Mouse (Mus musculus): ENCODE data around the gene Lexm.
A peak's percentile ranks its signal among the peaks of the same experiment; 100 is the strongest.

Gene Lexm

DNA sequence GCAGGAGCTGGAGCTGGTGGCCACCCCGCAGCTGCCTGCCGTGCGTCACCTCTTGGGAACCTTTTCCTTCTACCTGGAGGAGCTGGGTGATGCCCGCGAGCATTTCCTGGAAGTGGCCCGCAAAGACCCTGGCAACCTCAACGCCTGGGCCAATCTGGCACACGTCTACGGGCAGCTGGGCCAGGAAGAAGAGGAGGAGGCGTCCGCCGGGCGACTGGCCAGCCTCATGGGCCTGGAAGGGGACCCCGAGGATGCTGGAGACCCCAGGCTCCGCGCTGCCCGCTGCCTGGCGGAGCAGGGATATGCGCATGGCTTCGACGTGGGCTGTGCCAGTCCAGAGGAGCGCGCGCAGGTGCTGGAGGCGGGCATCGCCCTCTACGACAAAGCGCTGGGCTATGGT lies 5.7 kb upstream of the Lexm start:
- no peak for DNase-seq

- no peak for DNase-seq
Observed at GRCm38 (mm10) chr4:106622030-106622493, 5.0 kb upstream of the Lexm start, which contains the start of gene Ttc22. Gene Ttc22, plus strand, starts transcription at chr4:106622432.

DNA sequence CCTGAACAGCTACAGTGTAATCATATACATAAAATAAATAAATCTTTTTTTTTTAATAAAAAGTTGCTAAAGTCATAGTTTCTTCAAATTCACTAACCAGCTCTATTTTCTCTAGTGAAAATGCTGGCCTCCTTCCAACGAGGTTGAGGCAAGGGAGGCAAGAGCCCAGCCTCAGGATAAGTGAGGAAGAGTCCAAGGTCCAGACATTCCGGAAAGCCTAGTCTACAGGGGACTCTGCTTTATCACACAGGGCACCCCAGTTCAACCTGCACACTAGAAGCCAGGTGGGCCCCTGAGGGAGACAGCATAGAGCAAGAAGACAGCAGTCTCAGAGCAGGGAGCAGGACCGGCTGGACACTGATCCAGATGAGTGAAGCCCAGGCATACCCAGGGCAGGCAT lies 4.4 kb upstream of the Lexm start:
- DNase-seq = no peak

DNA sequence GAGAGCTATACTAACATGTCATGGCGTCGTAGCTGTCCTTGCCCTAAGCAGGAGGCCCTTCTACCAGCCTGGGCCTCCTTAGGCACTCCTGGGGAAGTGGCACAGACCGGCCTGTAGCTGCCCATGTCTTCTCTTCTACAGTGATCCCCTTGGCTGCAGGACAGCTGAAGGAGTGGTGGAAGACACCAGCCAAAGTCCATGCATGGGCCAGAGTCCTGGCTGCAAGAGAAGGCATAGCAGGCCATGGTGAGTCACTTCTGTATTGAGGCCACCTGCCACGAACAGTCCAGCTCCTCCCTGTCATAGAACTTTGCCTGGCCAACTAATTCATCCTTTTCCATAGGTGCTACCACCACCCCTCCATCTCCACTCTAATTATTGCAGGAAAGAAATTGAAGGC lies 1.9 kb upstream of the Lexm start:
- DNase-seq = no peak

GRCm38 (mm10) chr4:106615637-106616036 lies 1.4 kb downstream of the Lexm start:
- no peak for DNase-seq

DNA sequence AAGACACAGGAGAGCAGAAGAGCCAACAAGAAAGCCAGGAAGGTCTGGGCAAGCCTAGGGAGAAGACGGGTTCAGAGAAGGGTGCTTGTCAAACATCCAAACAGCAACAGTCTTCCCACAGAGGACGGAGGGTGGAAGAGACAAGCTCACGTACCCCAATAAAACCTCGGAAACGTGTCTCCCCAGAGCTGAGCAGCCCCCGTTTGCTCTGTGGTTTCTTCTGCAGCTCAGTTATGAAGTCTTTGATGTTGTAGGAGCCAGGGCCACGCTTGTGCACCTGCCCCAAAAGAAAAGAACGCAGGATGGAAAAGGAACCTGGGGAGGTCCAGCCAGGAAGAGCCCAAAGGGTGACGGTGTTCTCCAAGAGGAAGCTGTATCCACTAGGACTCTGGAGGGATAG lies 2.2 kb downstream of the Lexm start:
- no peak for DNase-seq

DNA sequence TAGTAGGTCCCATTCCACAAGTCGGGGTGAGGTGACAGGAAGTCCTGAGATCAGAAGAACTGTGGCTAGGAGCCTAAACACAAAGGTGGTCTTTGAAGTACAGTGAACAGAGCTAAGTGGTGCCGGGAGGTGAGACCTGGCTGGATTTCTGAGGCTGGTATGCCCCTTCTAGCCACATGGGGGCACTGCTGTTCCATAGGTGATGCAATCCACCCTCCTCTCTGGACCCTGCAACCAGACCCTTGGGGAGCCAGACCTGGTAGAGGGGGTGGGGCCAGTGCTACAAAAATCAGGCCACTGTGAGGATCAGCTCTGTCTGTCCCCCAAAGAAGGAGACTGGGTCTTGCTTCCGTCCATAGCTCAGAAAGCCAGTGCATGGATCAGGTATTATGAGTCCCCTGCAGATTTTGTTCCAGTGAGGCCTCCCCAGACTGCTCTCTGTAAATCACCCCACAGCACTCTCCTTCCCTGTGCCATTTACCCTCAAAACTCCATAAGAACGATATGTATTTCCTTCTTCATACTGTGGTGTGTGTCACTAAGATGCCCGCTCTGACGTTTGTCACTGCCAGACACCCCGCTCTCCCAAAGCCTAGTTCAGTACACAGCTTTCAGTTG lies 2.8 kb downstream of the Lexm start:
- DNase-seq = peak in 1 of 2 experiments; percentile 39

GRCm38 (mm10) chr4:106613560-106613959 lies 3.5 kb downstream of the Lexm start:
- no peak for DNase-seq

GRCm38 (mm10) chr4:106613105-106613504 lies 3.9 kb downstream of the Lexm start:
- DNase-seq = no peak

DNA sequence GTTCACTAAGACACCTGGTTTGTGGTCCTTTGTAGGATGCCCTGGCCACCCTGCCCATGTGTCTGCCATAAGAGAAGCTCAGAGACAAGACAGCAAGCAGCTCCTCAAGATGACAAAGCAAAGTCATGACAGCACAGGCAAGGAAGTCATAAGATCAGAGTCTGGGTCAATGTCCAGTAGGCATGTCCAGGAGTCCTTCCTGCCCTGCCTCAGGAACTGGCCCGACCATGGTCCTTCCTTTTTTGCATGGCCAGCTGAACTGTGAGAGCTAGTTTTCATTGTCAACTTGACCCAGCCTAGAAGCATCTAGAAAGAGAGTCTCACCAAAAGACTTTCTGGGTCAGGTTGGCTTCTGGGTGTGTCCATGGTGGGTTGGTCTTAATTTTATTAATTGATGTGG lies 9.1 kb downstream of the Lexm start:
- DNase-seq = no peak

- no peak for DNase-seq
Observed at GRCm38 (mm10) chr4:106606639-106607554, 10.1 kb downstream of the Lexm start.

- DNase-seq = no peak
Observed at GRCm38 (mm10) chr4:106600770-106601169, 16.3 kb downstream of the Lexm start.

- no peak for DNase-seq
Observed at GRCm38 (mm10) chr4:106599415-106599814, 17.6 kb downstream of the Lexm start.

DNA sequence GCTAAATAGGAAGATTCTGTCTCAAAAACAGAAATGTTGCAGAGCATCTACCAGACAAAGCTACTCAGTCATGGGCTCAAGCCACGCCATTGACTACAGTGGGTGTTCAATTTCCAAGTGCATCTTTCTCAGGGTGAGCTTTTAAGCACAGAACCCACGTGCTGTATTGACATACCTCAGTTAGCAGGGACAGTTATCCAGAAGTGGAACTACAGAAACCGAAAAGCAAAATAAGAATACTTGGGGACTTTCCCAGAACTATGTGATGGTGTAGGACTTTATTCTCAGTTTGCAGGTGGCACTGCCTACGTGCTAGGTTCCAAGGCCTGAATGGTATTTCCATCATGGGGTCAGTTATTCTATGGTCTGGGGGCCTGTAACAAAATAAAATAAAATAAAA lies 19.3 kb downstream of the Lexm start:
- DNase-seq = no peak

DNA sequence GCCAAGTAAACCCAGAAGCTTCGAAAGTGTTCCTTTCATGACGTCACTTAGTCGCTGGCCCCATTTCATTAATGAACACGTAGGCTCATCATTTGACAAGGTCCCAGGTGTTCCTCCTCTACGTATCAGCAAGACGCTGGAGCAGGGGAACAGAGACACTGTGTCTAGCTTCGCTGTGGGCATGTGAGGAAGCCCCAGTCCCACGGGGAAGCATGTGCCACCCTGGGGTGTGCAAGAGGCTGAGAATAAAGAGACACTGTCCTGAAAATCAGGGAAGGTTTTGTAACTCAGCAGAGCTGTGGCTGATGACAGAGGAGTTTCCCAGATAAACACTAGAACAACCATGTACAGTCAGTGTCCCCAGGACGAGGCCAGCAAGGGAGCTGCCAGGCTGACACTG lies 20.0 kb downstream of the Lexm start:
- no peak for DNase-seq

DNA sequence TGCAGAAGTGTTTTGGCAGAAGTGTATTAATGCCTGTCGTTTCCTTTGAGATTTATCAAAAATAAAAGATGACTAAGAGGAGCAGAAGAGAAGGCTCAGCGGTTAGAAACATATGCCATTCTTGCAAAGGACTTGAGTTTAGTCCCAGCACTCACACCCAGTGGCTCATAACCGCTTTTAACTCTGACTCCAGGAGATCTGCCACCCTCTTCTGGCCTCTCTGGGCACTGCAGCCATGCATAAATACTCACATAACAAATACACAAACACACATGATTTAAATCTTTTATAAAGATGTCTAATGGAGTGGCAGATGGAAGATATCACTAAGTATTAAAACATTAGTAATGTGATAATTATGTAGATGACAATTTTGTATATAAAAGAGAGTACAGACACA lies 20.8 kb downstream of the Lexm start:
- DNase-seq = no peak

- DNase-seq = no peak
Observed at GRCm38 (mm10) chr4:106593636-106594035, 23.4 kb downstream of the Lexm start.

DNA sequence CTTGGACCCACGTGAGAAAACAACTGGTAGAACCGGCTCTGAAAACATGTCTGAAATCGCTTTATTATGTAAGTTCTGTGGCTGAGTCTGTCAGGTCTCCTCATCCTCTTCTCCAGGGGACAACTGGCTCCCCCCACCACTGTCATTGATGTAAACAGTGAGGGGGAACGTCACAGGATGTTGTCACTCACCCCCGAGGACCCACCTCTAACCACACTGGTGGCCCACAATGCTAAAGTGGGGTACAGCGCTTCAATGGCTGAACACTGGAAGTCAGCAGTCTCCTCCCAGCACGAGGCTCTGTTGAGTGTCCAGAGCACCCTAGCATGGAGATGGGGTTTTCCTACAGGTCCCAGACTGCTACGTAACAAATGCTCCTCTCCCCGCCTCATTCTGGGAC lies 26.2 kb downstream of the Lexm start:
- DNase-seq = no peak

- no peak for DNase-seq
Observed at GRCm38 (mm10) chr4:106590142-106590541, 26.9 kb downstream of the Lexm start.

- DNase-seq = no peak
Observed at GRCm38 (mm10) chr4:106587075-106587474, 30.0 kb downstream of the Lexm start.

GRCm38 (mm10) chr4:106584665-106585064 lies 32.4 kb downstream of the Lexm start:
- DNase-seq = no peak

- no peak for DNase-seq
Observed at GRCm38 (mm10) chr4:106582428-106583153, 34.5 kb downstream of the Lexm start.

GRCm38 (mm10) chr4:106581865-106582204 lies 35.2 kb downstream of the Lexm start:
- DNase-seq = no peak

All from spleen, adult 18-20 months (tissue).